Comparison of ENCODE assay signal across 8 mouse cellular contexts in the genomic region with DNA sequence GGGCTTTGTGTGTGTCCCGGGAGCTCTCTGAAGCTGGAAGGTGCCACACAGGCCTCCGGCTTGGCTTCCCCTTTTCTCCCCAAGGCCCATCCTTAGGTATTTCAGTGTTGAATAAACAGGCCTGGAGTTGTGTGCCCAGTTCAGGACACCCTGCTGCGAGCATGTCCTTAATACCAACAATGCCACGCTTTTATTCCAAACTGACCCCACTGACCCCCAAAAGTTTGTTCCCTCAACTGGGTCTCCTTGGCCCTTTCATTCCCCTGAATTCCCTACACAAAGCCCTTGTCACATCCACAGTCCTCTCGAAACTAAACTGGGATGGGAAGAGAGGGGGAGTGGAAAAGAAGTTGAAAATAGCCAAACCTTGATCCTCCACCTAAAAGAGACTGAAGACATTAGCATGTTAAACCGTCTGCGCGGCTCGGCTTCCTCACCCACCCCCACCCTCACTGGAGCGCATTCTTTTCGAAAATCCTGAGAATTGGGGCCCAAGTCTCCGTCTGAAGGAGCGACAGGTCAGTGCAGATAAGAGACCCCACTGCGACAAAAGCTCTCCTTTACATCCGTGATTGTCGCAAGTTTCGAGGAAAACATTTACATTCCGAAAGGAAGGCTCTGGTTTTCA.
DNase-seq lines count a peak whose midpoint lies in the region; ATAC-seq and TF ChIP-seq lines count a peak whose summit lies in the region.

No protein-coding gene starts in this region.

- peaks cover 13% of the 10 kb centered on the region; the same call in 1 of the 2 replicates for H3K4me1 ChIP-seq in lung, embryonic 15.5 days
- H3K4me1 ChIP-seq in forebrain, embryonic 14.5 days (ENCODE audit: control insufficient read depth, insufficient read depth, low read length), result peaks cover 9% of the 10 kb centered on the region
- H3K4me1 ChIP-seq in liver, embryonic 13.5 days (replicated peaks), result no peaks in the 10 kb centered on the region
- H3K4me1 ChIP-seq in stomach, postnatal 0 days (replicated peaks; ENCODE audit: control insufficient read depth, insufficient read depth), result 0 out of 2 replicates have a peak, but pooled peaks cover 2% of the 10 kb centered on the region

- H3K4me3 ChIP-seq in lung, embryonic 15.5 days, result peak overlapping the region; percentile 27
- H3K4me3 ChIP-seq in forebrain, embryonic 14.5 days (ENCODE audit: low read depth, low read length), result peak overlapping the region; percentile 11
- H3K4me3 ChIP-seq in liver, embryonic 13.5 days (replicated peaks), result peak overlapping the region; percentile 18
- peak overlapping the region; percentile 22 for H3K4me3 ChIP-seq in stomach, postnatal 0 days (ENCODE audit: low read depth, low read length)

- 9% methylated on average over 18 of the region's 18 CpGs for WGBS in lung, embryonic 15.5 days
- WGBS in forebrain, embryonic 14.5 days, result 1% methylated on average over 18 of the region's 18 CpGs
- WGBS in liver, embryonic 13.5 days (ENCODE audit: insufficient replicate concordance), result 8% methylated on average over 18 of the region's 18 CpGs
- WGBS in stomach, postnatal 0 days, result 21% methylated on average over 18 of the region's 18 CpGs

- DNase-seq in lung, postnatal 10 days, result no peak
- DNase-seq in forebrain, embryonic 14.5 days (ENCODE audit: low spot score), result peak; percentile 45
- no peak for DNase-seq in liver, embryonic 13.5 days
- no peak for DNase-seq in stomach, postnatal 0 days (ENCODE audit: low spot score)
- DNase-seq in thymus, postnatal 25 days, result no peak
- DNase-seq in spleen, postnatal 10 days (ENCODE audit: low spot score in 2 of 2), result no peak
- no peak for DNase-seq in adrenal gland, adult 18-20 months (ENCODE audit: low spot score in 2 of 2)

- no peak for TF ChIP-seq EP300 in stomach, postnatal 0 days (optimal IDR thresholded peaks at IDR 0.05)

- H3K27ac ChIP-seq in lung, embryonic 15.5 days, result no peak overlapping the region
- H3K27ac ChIP-seq in forebrain, embryonic 14.5 days (ENCODE audit: low read depth, low read length), result no peak overlapping the region
- H3K27ac ChIP-seq in liver, embryonic 13.5 days, result no peak overlapping the region
- H3K27ac ChIP-seq in stomach, postnatal 0 days (replicated peaks), result no peak overlapping the region

- H3K27me3 ChIP-seq in lung, embryonic 15.5 days, result peaks cover 83% of the 10 kb centered on the region
- H3K27me3 ChIP-seq in forebrain, embryonic 14.5 days (replicated peaks; ENCODE audit: control insufficient read depth, insufficient read depth, low read length), result peaks cover 9% of the 10 kb centered on the region
- peaks cover 28% of the 10 kb centered on the region for H3K27me3 ChIP-seq in liver, embryonic 13.5 days
- no peaks in the 10 kb centered on the region for H3K27me3 ChIP-seq in stomach, postnatal 0 days (ENCODE audit: control insufficient read depth, insufficient read depth, low read length)

- peak overlapping the region; percentile 57 for H3K4me2 ChIP-seq in lung, embryonic 15.5 days
- peak overlapping the region; percentile 36 for H3K4me2 ChIP-seq in forebrain, embryonic 14.5 days (ENCODE audit: low read length)
- peak overlapping the region; percentile 34 for H3K4me2 ChIP-seq in liver, embryonic 13.5 days
- H3K4me2 ChIP-seq in stomach, postnatal 0 days (replicated peaks; ENCODE audit: low read depth), result peak overlapping the region; percentile 48

- no peaks in the 10 kb centered on the region for H3K9me3 ChIP-seq in lung, embryonic 15.5 days
- no peaks in the 10 kb centered on the region for H3K9me3 ChIP-seq in forebrain, embryonic 14.5 days (replicated peaks; ENCODE audit: control insufficient read depth, low read length)
- H3K9me3 ChIP-seq in liver, embryonic 13.5 days (replicated peaks), result no peaks in the 10 kb centered on the region
- H3K9me3 ChIP-seq in stomach, postnatal 0 days (ENCODE audit: control insufficient read depth, low read length), result no peaks in the 10 kb centered on the region

- no peak for TF ChIP-seq CTCF in stomach, postnatal 0 days (IDR thresholded peaks at IDR 0.05; ENCODE audit: low read depth)

- H3K36me3 ChIP-seq in lung, embryonic 15.5 days, result no peaks in the 10 kb centered on the region
- no peaks in the 10 kb centered on the region for H3K36me3 ChIP-seq in forebrain, embryonic 14.5 days (ENCODE audit: control insufficient read depth, insufficient read depth, low read length)
- H3K36me3 ChIP-seq in liver, embryonic 13.5 days, result no peaks in the 10 kb centered on the region
- H3K36me3 ChIP-seq in stomach, postnatal 0 days (ENCODE audit: control insufficient read depth, insufficient read depth, low read length), result no peaks in the 10 kb centered on the region

- ATAC-seq in lung, embryonic 15.5 days (ENCODE audit: borderline replicate concordance, extremely low read depth, low FRiP score, low TSS enrichment), result no peak
- ATAC-seq in forebrain, embryonic 14.5 days, result no peak
- ATAC-seq in liver, embryonic 13.5 days (ENCODE audit: low read depth), result no peak
- ATAC-seq in stomach, postnatal 0 days (ENCODE audit: low FRiP score, low TSS enrichment), result no peak

- no peak overlapping the region for H3K9ac ChIP-seq in lung, embryonic 15.5 days
- H3K9ac ChIP-seq in forebrain, embryonic 14.5 days (ENCODE audit: low read length), result peak overlapping the region; percentile 0; the same call in 1 of the 2 replicates
- H3K9ac ChIP-seq in liver, embryonic 13.5 days, result no peak overlapping the region
- no peak overlapping the region; the same call in 1 of the 2 replicates for H3K9ac ChIP-seq in stomach, postnatal 0 days (ENCODE audit: low read length)
